Mouse (Mus musculus): ENCODE data around the gene Cdc14a.
A peak's percentile ranks its signal among the peaks of the same experiment; 100 is the strongest.

Gene Cdc14a

DNA sequence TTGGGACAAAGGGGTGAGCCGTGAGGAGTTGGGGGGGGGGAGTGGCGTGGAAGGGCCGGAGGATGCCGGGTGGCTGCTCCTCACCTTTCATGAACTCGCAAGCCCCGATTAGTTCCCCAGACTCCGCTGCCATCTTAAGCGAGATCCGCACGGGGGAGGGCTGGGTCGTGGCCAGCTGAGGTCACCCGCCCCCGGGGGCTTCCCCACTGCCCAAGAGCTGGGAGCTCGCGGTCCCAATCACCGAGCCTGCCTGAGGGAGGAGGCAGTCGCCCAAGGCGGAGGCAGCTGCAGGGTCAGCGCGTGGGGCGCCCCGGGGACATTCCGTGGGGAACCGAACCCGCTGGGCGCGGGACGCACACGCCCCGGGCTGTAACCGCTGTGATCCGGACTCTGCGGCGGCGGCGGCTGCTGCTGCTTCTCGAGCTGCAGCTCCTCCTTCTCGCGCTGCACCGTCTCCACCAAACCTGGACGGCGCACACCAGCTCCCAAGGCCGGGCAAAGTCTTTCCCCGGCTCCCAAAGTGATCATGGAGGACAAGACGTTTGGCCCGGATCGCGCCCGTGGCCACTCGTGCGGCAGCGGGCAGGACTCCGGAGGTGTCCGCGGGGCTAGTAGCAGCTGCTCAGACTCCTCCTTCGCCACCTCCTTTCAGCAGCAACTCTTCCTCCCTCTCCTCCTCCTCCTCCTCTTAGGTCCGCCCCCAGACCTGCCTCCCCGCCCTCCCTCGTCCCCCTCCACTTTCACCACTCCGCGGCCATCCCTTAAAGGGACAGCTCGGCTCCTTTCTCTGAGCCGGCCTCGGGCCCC is at the start of gene Cdc14a:
Cdc14a (minus strand) TSS at position 680 of the 807 bp plus-strand sequence.
- DNase-seq (ENCODE audit: extremely low read depth, insufficient read length, low spot score): peak; percentile 96

DNA sequence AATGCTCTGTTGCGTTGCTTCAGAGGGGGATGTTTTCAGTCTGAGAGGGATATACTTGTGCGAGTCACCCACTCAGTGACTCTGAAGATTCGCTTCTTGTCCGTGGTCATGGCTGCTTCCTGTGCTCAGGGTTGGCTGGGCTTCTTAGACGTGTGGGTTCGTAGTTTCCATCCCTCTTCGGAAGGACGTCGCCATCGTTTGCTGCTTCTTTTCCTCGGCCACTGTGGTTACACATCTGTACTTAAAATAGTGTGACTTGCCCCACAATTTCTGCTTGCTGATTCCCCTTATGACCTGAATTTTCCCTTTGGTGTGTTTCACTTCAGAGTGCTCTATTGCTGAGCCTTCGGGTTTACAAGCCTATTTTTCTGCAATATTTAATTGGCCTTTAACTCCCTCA is 41.9 kb upstream of the Cdc14a start:
- DNase-seq (ENCODE audit: extremely low read depth, insufficient read length, low spot score): no peak

DNA sequence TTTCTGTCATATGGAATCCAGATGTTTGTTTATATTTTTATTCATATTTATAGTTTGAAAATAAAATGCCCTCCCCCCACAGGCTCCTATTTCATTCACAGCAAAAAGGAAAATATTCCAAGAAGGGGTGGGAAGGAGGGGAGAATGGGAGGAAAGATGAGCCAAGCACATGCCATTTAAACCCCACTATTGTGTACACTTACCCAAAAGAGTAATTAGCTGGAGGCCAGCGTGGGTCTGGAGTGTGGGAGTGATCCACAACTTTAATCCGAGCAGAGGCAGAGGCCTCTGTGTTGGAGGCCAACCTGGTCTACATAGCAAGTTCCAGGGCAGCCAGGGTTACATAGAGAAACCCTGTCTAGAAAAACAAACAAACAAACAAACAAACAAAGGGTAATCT is 40.5 kb upstream of the Cdc14a start:
- no peak for DNase-seq (ENCODE audit: extremely low read depth, insufficient read length, low spot score)

- no peak for DNase-seq (ENCODE audit: extremely low read depth, insufficient read length, low spot score)
Observed at GRCm38 (mm10) chr3:116461053-116461452, 37.2 kb upstream of the Cdc14a start.

GRCm38 (mm10) chr3:116454529-116454928 is 30.7 kb upstream of the Cdc14a start:
- DNase-seq (ENCODE audit: extremely low read depth, insufficient read length, low spot score): no peak

- DNase-seq (ENCODE audit: extremely low read depth, insufficient read length, low spot score): no peak
Observed at GRCm38 (mm10) chr3:116450741-116451140, 26.9 kb upstream of the Cdc14a start.

DNA sequence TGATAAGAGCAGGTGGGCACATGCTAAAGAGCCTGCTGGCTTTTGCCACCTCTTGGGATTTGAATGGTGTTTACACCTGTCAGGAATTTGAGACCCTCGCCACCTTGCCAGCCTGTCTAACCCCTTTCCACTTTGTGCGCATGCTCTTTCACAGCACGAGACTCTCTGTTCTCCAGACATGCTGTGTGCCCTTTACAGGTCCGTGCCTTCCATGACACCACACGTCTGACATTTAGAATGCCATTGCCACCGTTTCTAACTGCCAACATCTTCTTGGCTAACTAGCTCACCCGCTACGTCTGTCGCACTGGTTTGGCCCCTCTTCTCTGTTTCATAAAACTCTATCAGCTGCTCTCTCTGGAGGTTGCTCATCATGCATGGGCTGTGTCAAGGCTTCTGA is 20.5 kb upstream of the Cdc14a start:
- DNase-seq (ENCODE audit: extremely low read depth, insufficient read length, low spot score): no peak

DNA sequence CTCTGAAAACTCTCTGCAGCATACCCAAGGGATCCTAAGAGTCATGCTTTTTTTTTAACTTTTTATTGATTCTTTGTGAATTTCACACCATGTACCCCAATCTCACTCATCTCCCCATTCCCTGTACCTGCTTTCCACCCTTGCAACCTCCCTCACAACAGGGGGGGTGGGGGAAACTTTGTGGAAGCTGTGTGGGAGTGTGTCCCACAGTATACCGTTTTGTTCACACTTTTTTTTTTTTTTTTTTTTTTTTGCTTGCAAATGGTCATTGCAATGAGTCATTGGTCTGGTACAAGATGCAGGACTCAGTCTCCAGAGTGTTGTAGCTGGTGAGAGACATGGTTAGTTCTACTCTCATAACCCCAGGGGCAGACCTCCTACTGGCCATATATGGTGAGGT is 19.0 kb upstream of the Cdc14a start:
- DNase-seq (ENCODE audit: extremely low read depth, insufficient read length, low spot score): no peak

DNA sequence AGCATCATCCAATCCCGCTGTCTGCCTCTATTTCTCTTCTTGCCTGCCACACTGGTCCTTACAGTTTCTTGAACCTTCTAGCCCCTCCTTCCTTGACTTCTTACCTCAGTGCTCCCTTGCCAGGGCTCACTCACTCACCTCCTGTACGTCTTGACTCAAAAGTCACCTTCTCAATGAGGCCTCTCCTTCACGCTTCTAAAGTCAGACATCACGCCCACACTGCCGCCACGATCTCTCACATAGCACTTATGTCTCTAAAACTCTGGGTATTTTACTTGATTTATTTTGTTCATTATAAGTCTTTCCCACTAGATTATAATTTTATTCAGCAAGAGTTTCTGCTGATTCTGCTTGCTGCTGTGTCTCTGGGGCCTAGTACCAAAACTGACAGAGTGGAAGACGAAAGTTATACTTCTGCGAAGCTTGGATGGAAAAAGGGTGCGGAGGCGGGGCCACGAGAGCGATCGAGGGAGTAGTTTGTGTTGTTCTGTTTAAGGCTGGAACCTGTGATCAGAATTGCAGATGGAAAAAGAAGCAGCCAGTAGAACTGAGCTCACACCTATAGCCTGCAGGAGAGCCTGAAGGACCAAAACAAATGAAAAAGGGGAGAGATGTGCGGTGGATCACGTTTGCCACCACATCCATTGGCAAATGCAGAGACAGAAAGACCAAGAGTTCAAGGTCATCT is 17.8 kb upstream of the Cdc14a start:
- DNase-seq (ENCODE audit: extremely low read depth, insufficient read length, low spot score): no peak

GRCm38 (mm10) chr3:116440066-116440997 is 16.5 kb upstream of the Cdc14a start:
- no peak for DNase-seq (ENCODE audit: extremely low read depth, insufficient read length, low spot score)

GRCm38 (mm10) chr3:116436811-116437601 is 13.2 kb upstream of the Cdc14a start:
- DNase-seq (ENCODE audit: extremely low read depth, insufficient read length, low spot score): no peak

GRCm38 (mm10) chr3:116436113-116436512 is 12.3 kb upstream of the Cdc14a start:
- DNase-seq (ENCODE audit: extremely low read depth, insufficient read length, low spot score): no peak

- no peak for DNase-seq (ENCODE audit: extremely low read depth, insufficient read length, low spot score)
Observed at GRCm38 (mm10) chr3:116434757-116435156, 10.9 kb upstream of the Cdc14a start.

GRCm38 (mm10) chr3:116425901-116426300 is 2.1 kb upstream of the Cdc14a start:
- no peak for DNase-seq (ENCODE audit: extremely low read depth, insufficient read length, low spot score)

- peak; percentile 61 for DNase-seq (ENCODE audit: extremely low read depth, insufficient read length, low spot score)
Observed at GRCm38 (mm10) chr3:116424973-116425284, 1.1 kb upstream of the Cdc14a start.

DNA sequence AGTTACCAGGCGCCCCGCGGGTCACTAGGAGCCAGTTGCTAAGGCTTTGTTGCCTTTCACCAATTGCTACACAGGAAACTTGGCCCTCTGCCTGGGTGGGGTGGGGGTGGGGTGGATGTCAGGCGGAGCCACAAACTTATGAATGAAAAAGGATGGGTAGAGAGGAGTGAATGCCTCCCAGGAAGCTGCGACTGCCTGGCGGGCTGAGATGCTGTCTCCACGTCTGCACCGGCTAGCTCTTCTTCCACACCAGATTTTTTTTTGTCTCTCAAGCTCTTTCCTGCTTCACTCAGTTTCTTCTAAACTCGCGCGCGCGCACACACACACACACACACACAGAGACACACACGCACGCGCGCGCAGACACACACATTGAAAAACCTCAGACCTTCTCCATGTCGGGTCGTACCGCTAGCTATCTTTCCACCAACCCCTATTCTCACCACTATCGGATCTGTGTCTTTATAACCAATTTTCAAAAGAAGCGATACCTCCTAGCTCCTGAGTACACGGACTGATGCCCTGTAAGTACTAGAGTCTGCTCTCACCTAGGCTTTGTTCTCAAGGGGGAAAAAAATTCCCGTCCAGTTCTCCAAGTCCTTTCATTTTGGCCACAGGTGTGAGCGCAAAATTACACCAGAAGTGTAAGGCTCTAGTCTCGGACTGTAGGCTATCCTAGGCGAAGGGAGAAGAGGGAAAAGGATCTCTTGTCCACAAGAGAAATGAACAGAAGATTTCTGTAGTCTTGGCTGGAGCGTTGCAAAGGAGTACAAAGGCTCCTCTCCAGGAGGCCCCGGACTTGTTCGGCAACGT is 534 bp upstream of the Cdc14a start:
- no peak for DNase-seq (ENCODE audit: extremely low read depth, insufficient read length, low spot score)

GRCm38 (mm10) chr3:116422795-116423352 is 958 bp downstream of the Cdc14a start:
- DNase-seq (ENCODE audit: extremely low read depth, insufficient read length, low spot score): peak; percentile 68

DNA sequence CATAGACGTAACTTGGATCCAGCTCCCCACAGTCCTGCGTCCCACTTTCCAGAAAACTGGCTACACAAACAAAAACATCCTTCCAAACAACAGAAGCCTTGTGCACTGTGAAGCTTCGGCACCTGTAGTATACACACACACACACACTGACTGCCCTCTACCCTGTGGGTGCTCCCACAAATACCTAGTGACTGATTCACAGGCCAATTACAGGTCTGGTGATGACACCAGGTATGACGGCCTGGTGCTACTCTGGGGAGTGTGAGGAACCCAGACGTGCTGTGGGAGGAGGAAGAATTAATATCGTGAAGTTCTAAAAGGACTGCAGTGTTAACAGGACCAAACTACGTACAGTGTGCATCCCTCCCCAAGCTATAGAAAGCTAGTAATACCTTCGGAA is 1.8 kb downstream of the Cdc14a start:
- DNase-seq (ENCODE audit: extremely low read depth, insufficient read length, low spot score): peak; percentile 39

- no peak for DNase-seq (ENCODE audit: extremely low read depth, insufficient read length, low spot score)
Observed at GRCm38 (mm10) chr3:116421121-116421520, 2.7 kb downstream of the Cdc14a start.

All from 3134 (cell line).